Mouse (Mus musculus) liver, embryonic 15.5 days (tissue): ENCODE results near the gene Samhd1. TPM values are rescaled to one million over a fixed set of nuclear protein-coding genes. Genes with fewer than 3 reads are reported as not detected.

Source experiments
- ATAC-seq: fragments of 200-750 bp; cut with Nextera tagmentation; 2 replicates; pipeline ENCODE4 v1.8.0; 2017; ENCODE audit warnings: moderate number of reproducible peaks, mild to moderate bottlenecking, moderate library complexity; ENCODE audit not compliant: insufficient read depth
- H3K27ac ChIP-seq: fragments of 300-500 bp; sonication (generic); replicated peaks from 2 replicates; pipeline ENCODE4 v1.5.1; 2015; ENCODE audit warnings: mild to moderate bottlenecking, inconsistent platforms
- H3K27me3 ChIP-seq: fragments of 300-500 bp; sonication (generic); 2 replicates; pipeline ENCODE4 v1.6.1; 2015; ENCODE audit warnings: mild to moderate bottlenecking, inconsistent platforms
- H3K36me3 ChIP-seq: fragments of 300-500 bp; sonication (generic); replicated peaks from 2 replicates; pipeline ENCODE4 v1.6.1; 2015; ENCODE audit warnings: moderate library complexity, mild to moderate bottlenecking, inconsistent platforms
- H3K4me1 ChIP-seq: fragments of 300-500 bp; sonication (generic); replicated peaks from 2 replicates; pipeline ENCODE4 v1.6.1; 2015; ENCODE audit warnings: inconsistent platforms
- H3K4me2 ChIP-seq: fragments of 300-500 bp; sonication (generic); 2 replicates; pipeline ENCODE4 v1.6.1; 2015; ENCODE audit warnings: moderate library complexity, mild to moderate bottlenecking, inconsistent platforms
- H3K4me3 ChIP-seq: fragments of 300-500 bp; sonication (generic); replicated peaks from 2 replicates; pipeline ENCODE4 v1.5.1; 2015; ENCODE audit warnings: mild to moderate bottlenecking, inconsistent platforms
- H3K9ac ChIP-seq: fragments of 300-500 bp; sonication (generic); 2 replicates; pipeline ENCODE4 v1.6.1; 2015; ENCODE audit warnings: moderate library complexity, mild to moderate bottlenecking, inconsistent platforms
- H3K9me3 ChIP-seq: fragments of 300-500 bp; sonication (generic); replicated peaks from 2 replicates; pipeline ENCODE4 v1.6.1; 2016; ENCODE audit warnings: inconsistent platforms
- WGBS: fragments of 180-500 bp; shearing (Covaris S2); methylation state at CpG from one replicate; pipeline ENCODE4 v1.1.7; 2015; ENCODE audit warnings: mixed read lengths; ENCODE audit not compliant: insufficient replicate concordance; 5-methylcytosine and 5-hydroxymethylcytosine counted together
- polyA plus RNA-seq: library from polyadenylated mRNA; unstranded; fragments of >200 nt; fragmentation: Nextera tagmentation; extraction: Ambion mirVana; gene quantifications from 2 replicates; pipeline ENCODE4 v1.2.1, GENCODE M21; 2015

The Samhd1 gene
- polyA plus RNA-seq, 1 experiment from 2014 or later: 18.1 TPM

DNA sequence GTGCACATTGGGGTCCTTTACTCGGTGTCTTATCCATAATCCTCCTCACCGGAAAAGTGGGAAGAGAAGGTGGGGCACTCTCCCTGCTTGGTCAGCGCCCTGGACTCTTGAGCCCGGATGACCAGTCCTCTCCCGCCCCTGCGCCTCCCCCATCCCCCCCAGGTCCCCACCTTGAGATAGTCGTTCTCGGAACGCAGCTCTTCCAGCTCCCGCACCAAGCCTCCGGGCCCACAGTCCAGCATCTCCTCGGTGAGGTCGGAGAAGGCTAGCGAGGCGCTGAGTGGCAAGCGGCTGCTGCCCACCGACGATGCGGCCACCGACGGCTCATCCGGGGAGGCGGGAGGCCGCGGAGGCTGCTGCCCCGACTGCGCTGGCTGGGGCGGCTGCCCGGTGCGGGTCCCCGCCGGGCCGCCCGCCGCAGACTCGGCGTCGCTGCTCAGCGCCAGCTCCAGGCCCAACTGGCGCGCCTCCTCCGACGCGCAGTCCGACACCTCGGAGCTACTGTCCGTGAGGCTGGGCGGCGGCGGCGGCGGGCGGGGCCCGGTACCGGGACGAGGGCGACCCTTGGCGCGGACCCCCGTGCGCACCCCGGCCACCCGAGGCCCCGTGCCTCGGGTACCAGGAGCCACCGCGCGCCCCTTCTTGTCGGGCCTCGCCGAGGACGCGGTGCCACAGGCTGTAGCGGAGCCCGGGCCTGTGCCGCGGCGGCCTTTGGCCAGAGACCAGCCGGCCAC is 56.8 kb downstream of the Samhd1 start:
- peak overlapping the region; percentile 70 for H3K4me2 ChIP-seq

DNA sequence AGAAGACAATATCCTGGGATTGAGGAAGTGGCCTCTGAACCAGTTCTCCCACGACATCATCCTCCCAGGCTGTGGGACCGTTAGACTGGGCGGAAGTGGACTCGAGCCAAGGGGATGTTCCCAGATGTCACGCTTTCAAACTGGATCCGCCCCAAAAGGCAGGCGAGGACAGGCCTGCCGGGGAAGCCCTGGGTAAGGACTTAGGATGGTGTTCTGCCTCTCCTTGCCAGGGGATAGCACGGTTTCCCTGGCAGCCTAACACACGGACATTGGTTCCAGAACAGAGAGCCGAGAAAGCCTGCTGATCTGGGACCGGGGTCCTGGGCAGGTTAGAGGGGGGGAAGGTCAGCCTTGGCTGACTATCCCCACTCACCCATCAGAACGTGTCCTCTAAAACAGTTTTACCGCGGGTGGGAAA is 57.4 kb downstream of the Samhd1 start:
- WGBS: 9% methylated on average over 15 of the region's 15 CpGs
- no peak overlapping the region for H3K27ac ChIP-seq
- no peaks in the 10 kb centered on the region for H3K9me3 ChIP-seq
- no peaks in the 10 kb centered on the region for H3K36me3 ChIP-seq
- peak overlapping the region; percentile 49; the same call in 1 of the 2 replicates for H3K9ac ChIP-seq
- peaks cover 72% of the 10 kb centered on the region for H3K27me3 ChIP-seq
- ATAC-seq: peak; percentile 38
- peak overlapping the region; percentile 70 for H3K4me2 ChIP-seq
- H3K4me1 ChIP-seq: peaks cover 47% of the 10 kb centered on the region
- H3K4me3 ChIP-seq: peak overlapping the region; percentile 60

More for the DNA sequence above, 56.8 kb downstream of the Samhd1 start:
- Histone ChIP-seq H3K4me3 (peak overlapping the region; percentile 60), H3K9ac (peak overlapping the region; percentile 49), H3K27me3 (peaks cover 78% of the 10 kb centered on the region), H3K27ac (0 out of 2 replicates have a peak overlapping the region, but pooled peaks have one; percentile 9), H3K36me3 (no peaks in the 10 kb centered on the region), H3K9me3 (no peaks in the 10 kb centered on the region), H3K4me1 (peaks cover 42% of the 10 kb centered on the region)
- ATAC-seq: 0 out of 2 replicates have a peak, but pooled peaks have one; percentile 16
- WGBS: 1% methylated on average over 78 of the region's 79 CpGs

DNA sequence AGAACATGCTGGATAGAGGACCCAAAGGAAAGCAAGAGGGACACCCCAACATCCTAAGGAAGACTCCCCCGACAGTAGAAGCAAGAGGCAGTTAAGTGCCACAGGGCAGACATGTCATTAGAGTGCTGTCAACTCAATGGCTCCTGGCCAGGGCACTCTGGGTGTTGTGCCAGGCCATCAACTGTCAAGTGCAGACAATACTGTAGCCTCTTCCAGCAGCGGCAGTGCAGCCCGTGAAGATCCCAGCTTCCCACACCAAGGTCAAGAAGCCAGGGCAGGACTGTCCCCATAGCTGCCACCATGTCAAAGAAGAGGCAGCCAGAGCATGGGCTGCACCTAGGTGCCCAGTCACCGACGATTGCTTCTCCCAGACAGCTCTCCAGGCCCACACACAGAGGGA is 57.9 kb downstream of the Samhd1 start:
- peaks cover 52% of the 10 kb centered on the region for H3K4me1 ChIP-seq
- 38% methylated on average over 5 of the region's 5 CpGs for WGBS
- no peak overlapping the region for H3K9ac ChIP-seq

GRCm38 (mm10) chr2:157076585-157076984 is 58.5 kb downstream of the Samhd1 start:
- no peak overlapping the region for H3K4me2 ChIP-seq
- WGBS: 53% methylated on average over 7 of the region's 7 CpGs

More for the DNA sequence above, 57.9 kb downstream of the Samhd1 start:
- no peak overlapping the region for H3K27ac ChIP-seq
- ATAC-seq: no peak; the same call in 1 of the 2 replicates
- peak overlapping the region; percentile 70 for H3K4me2 ChIP-seq
- no peaks in the 10 kb centered on the region for H3K36me3 ChIP-seq
- peak overlapping the region; percentile 60 for H3K4me3 ChIP-seq
- H3K27me3 ChIP-seq: peaks cover 67% of the 10 kb centered on the region
- H3K9me3 ChIP-seq: no peaks in the 10 kb centered on the region

GRCm38 (mm10) chr2:157075685-157076084 is 59.4 kb downstream of the Samhd1 start:
- peaks cover 52% of the 10 kb centered on the region for H3K27me3 ChIP-seq
- no peak for ATAC-seq
- no peak overlapping the region for H3K9ac ChIP-seq
- no peaks in the 10 kb centered on the region for H3K9me3 ChIP-seq
- no peak overlapping the region for H3K27ac ChIP-seq
- H3K4me3 ChIP-seq: no peak overlapping the region
- no peak overlapping the region; the same call in 1 of the 2 replicates for H3K4me2 ChIP-seq
- WGBS: 32% methylated on average over 3 of the region's 3 CpGs
- no peaks in the 10 kb centered on the region for H3K36me3 ChIP-seq
- peaks cover 66% of the 10 kb centered on the region for H3K4me1 ChIP-seq

More at GRCm38 (mm10) chr2:157076585-157076984, 58.5 kb downstream of the Samhd1 start:
- Histone ChIP-seq H3K4me1 (peaks cover 58% of the 10 kb centered on the region), H3K36me3 (no peaks in the 10 kb centered on the region), H3K9ac (no peak overlapping the region), H3K27me3 (peaks cover 61% of the 10 kb centered on the region), H3K4me3 (no peak overlapping the region), H3K9me3 (no peaks in the 10 kb centered on the region), H3K27ac (no peak overlapping the region)
- ATAC-seq: no peak

- no peaks in the 10 kb centered on the region for H3K9me3 ChIP-seq
- H3K27me3 ChIP-seq: peaks cover 48% of the 10 kb centered on the region
- H3K4me3 ChIP-seq: no peak overlapping the region
- H3K27ac ChIP-seq: no peak overlapping the region
- no peak overlapping the region for H3K9ac ChIP-seq
- no peaks in the 10 kb centered on the region for H3K36me3 ChIP-seq
- 58% methylated on average over 3 of the region's 3 CpGs for WGBS
- peaks cover 71% of the 10 kb centered on the region for H3K4me1 ChIP-seq
- ATAC-seq: no peak
- H3K4me2 ChIP-seq: no peak overlapping the region
These were observed 59.8 kb downstream of the Samhd1 start for GRCm38 (mm10) chr2:157075226-157075625.

- no peak overlapping the region for H3K4me2 ChIP-seq
- no peaks in the 10 kb centered on the region for H3K9me3 ChIP-seq
- no peaks in the 10 kb centered on the region for H3K36me3 ChIP-seq
- H3K27ac ChIP-seq: no peak overlapping the region
- no peak for ATAC-seq
- 67% methylated on average over 5 of the region's 5 CpGs for WGBS
- H3K9ac ChIP-seq: no peak overlapping the region
- peaks cover 74% of the 10 kb centered on the region for H3K4me1 ChIP-seq
- peaks cover 43% of the 10 kb centered on the region for H3K27me3 ChIP-seq
- no peak overlapping the region for H3K4me3 ChIP-seq
These were observed 60.3 kb downstream of the Samhd1 start for GRCm38 (mm10) chr2:157074772-157075171.

DNA sequence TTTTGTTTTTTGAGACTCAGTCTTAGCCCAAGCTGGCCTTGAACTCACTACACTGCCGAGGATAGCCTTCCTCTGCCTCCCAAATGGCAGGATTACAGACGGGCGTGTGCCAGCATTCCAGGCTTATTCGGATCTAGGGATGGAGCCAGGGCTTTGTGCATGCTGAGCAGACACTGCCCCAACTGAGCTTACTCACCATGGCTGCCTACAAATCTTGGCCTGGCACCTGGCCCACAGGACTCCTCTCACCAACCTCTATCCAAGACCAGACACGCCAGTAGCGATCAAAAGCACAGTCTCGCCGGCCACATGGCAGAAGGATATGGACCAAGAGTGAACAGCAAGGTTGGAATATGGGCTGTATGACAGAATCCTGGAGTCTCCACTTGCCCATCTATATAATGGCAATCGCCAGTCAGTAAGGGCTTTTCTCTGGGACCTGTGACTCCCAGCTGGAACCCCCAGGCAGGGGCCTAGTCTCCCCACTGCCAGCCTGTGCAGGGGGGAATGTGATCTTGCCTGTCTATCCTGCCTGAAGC is 60.8 kb downstream of the Samhd1 start:
- H3K9ac ChIP-seq: no peak overlapping the region

GRCm38 (mm10) chr2:157073378-157074052 is 61.5 kb downstream of the Samhd1 start:
- H3K4me3 ChIP-seq: no peak overlapping the region
- WGBS: 47% methylated on average over 9 of the region's 9 CpGs
- H3K27me3 ChIP-seq: peaks cover 31% of the 10 kb centered on the region
- H3K9me3 ChIP-seq: no peaks in the 10 kb centered on the region
- no peak for ATAC-seq
- no peak overlapping the region for H3K27ac ChIP-seq
- H3K9ac ChIP-seq: no peak overlapping the region
- no peaks in the 10 kb centered on the region for H3K36me3 ChIP-seq
- H3K4me1 ChIP-seq: peaks cover 79% of the 10 kb centered on the region
- H3K4me2 ChIP-seq: no peak overlapping the region

More for the DNA sequence above, 60.8 kb downstream of the Samhd1 start:
- H3K4me3 ChIP-seq: no peak overlapping the region
- H3K27me3 ChIP-seq: peaks cover 38% of the 10 kb centered on the region
- ATAC-seq: no peak
- H3K36me3 ChIP-seq: no peaks in the 10 kb centered on the region
- H3K9me3 ChIP-seq: no peaks in the 10 kb centered on the region
- no peak overlapping the region for H3K27ac ChIP-seq
- WGBS: 65% methylated on average over 9 of the region's 9 CpGs
- H3K4me2 ChIP-seq: no peak overlapping the region
- peaks cover 76% of the 10 kb centered on the region for H3K4me1 ChIP-seq

- Histone ChIP-seq H3K4me3 (no peak overlapping the region), H3K4me1 (peaks cover 73% of the 10 kb centered on the region), H3K4me2 (no peak overlapping the region), H3K9me3 (no peaks in the 10 kb centered on the region), H3K27me3 (peaks cover 20% of the 10 kb centered on the region), H3K27ac (no peak overlapping the region), H3K36me3 (no peaks in the 10 kb centered on the region), H3K9ac (no peak overlapping the region)
- ATAC-seq: no peak
- whole genome bisulfite sequencing: 60% methylated on average over 9 of the region's 9 CpGs
These were observed 62.6 kb downstream of the Samhd1 start for GRCm38 (mm10) chr2:157072316-157072990.
